Mouse (Mus musculus) testis, adult 2 months (tissue): ENCODE measurements around the gene Errfi1. TPM values are rescaled to one million over a fixed set of nuclear protein-coding genes. Genes with fewer than 3 reads are reported as not detected.

Source experiments
- H3K27ac ChIP-seq: fragments of 200-500 bp; 2 replicates; pipeline ENCODE4 v1.5.1; 2012; ENCODE audit warnings: low read depth, low read length; ENCODE audit not compliant: control insufficient read depth, insufficient read depth
- H3K27me3 ChIP-seq: fragments of 200-500 bp; 2 replicates; pipeline ENCODE4 v1.6.1; 2012; ENCODE audit warnings: mild to moderate bottlenecking, low read length, moderate library complexity; ENCODE audit not compliant: control insufficient read depth, insufficient read depth
- H3K36me3 ChIP-seq: fragments of 200-500 bp; 2 replicates; pipeline ENCODE4 v1.6.1; 2012; ENCODE audit warnings: mild to moderate bottlenecking, low read length; ENCODE audit not compliant: control insufficient read depth, insufficient read depth
- H3K4me1 ChIP-seq: fragments of 200-500 bp; 2 replicates; pipeline ENCODE4 v1.6.1; 2012; ENCODE audit warnings: low read length; ENCODE audit not compliant: control insufficient read depth, insufficient read depth
- H3K4me3 ChIP-seq: fragments of 200-500 bp; 2 replicates; pipeline ENCODE4 v1.5.1; 2012; ENCODE audit warnings: low read depth, mild to moderate bottlenecking, low read length, moderate library complexity, mixed read lengths; ENCODE audit not compliant: control insufficient read depth
- CTCF ChIP-seq: fragments of 200-500 bp; IDR thresholded peaks from 2 replicates; pipeline ENCODE4 v1.5.1; 2012; ENCODE audit warnings: low read depth, mild to moderate bottlenecking, inconsistent platforms, low read length, moderate library complexity; ENCODE audit not compliant: control insufficient read depth, insufficient read depth, insufficient replicate concordance
- POLR2A ChIP-seq: fragments of 200-500 bp; IDR thresholded peaks from 2 replicates; pipeline ENCODE4 v1.6.1; 2012; ENCODE audit warnings: low read depth, mild to moderate bottlenecking, inconsistent platforms, low read length, moderate library complexity; ENCODE audit not compliant: control insufficient read depth
- polyA plus RNA-seq: library from polyadenylated mRNA; depleted of rRNA; stranded (reverse); fragments of >200 nt; gene quantifications from 2 replicates; pipeline ENCODE4 v1.2.3, GENCODE M21; 2012; rRNA removed

The Errfi1 gene
- polyA plus RNA-seq, 1 experiment = 10.6 TPM

DNA sequence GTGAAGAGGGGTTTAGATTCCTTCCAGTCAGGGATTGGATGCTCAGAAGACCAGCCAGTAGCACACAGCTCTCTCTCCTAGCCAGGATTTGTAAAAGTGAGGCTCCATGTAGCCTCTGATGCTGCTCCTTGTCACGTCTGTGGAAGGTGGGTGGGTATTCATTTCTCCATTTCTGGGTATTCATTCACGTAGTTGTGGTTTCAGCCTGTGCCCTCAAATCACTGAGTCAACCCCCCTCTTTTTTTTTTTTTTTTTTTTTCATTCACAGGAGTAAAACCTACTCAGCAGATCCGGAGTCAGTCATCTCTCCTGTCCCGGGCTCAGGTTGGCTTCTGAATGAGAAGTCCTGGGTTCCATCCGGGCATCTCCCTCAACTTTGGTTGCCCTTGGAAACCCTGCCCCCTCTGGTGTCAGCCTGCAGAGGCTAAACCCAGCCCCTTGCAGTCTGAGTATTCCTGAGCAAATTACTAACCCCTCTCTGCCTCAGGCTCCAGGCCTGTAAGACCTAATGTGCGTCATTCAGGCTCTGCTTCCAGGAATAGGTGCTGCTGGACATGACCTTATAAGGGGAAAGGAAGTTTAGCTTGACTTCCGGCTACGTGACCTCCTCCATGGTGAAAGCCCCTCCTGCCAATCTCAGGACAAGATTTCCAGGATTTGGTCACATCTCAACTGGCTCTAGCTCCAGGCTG lies 63.8 kb downstream of the Errfi1 start:
- Histone ChIP-seq H3K4me3 (peak overlapping the region; percentile 51), H3K36me3 (no peaks in the 10 kb centered on the region), H3K27ac (no peak overlapping the region), H3K4me1 (peaks cover 5% of the 10 kb centered on the region), H3K27me3 (no peaks in the 10 kb centered on the region)
- no peak for TF ChIP-seq CTCF
- TF ChIP-seq POLR2A = no peak

Other genes starting within 250 kb of the Errfi1 start
- 0.37 and 0.42 TPM in 2 replicates for gene Slc45a1, start 201.7 kb upstream of the Errfi1 start, polyA plus RNA-seq
- gene Park7, start 60.5 kb downstream of the Errfi1 start, polyA plus RNA-seq = 88.1 and 92.3 TPM in 2 replicates
- 1.9 and 3.1 TPM in 2 replicates for gene Tnfrsf9, start 60.6 kb downstream of the Errfi1 start, polyA plus RNA-seq
- gene Uts2, start 143.2 kb downstream of the Errfi1 start, polyA plus RNA-seq = not detected in 2 replicates
- 5.7 and 6.5 TPM in 2 replicates for gene Per3, start 190.7 kb downstream of the Errfi1 start, polyA plus RNA-seq
- gene Vamp3, start 204.0 kb downstream of the Errfi1 start, polyA plus RNA-seq = 39.9 and 47.1 TPM in 2 replicates
- not detected in 2 replicates for gene Gm13090, start 235.7 kb downstream of the Errfi1 start, polyA plus RNA-seq